Mouse (Mus musculus): ENCODE results near the gene Olfr624. TPM values are rescaled to one million over a fixed set of nuclear protein-coding genes. Genes with fewer than 3 reads are reported as not detected.

The Olfr624 gene
- polyA plus RNA-seq, 2 experiments: 0.03 to 0.06 TPM

- Histone ChIP-seq H3K27me3 (ENCODE audit: control insufficient read depth, insufficient read depth, low read length) (no peaks in the 10 kb centered on the region), H3K4me3 (replicated peaks; ENCODE audit: low read length) (no peak within 1 kb of the TSS), H3K9ac (ENCODE audit: low read depth, low read length, severe bottlenecking) (no peak within 1 kb of the TSS), H3K4me2 (replicated peaks; ENCODE audit: low read depth, low read length, severe bottlenecking) (no peak within 1 kb of the TSS), H3K27ac (replicated peaks; ENCODE audit: low read depth, low read length) (no peak within 1 kb of the TSS), H3K9me3 (ENCODE audit: control insufficient read depth, low read length) (no peaks in the 10 kb centered on the region), H3K4me1 (ENCODE audit: control insufficient read depth, insufficient read depth, low read length) (no peaks in the 10 kb centered on the region), H3K36me3 (ENCODE audit: control insufficient read depth, insufficient read depth, low read length) (no peaks in the 10 kb centered on the region)
- no peak for DNase-seq (ENCODE audit: low spot score)
- ATAC-seq (ENCODE audit: low FRiP score, low read depth): no peak
- no peak for TF ChIP-seq POLR2A (IDR thresholded peaks at IDR 0.05; ENCODE audit: borderline replicate concordance, extremely low read depth, insufficient read depth, insufficient read length)
These were observed 7.4 kb downstream of the Olfr624 start, which contains the start of gene Olfr623 for GRCm38 (mm10) chr7:103663598-103663997. Gene Olfr623 (minus strand): TSS chr7:103663698.

- no peaks in the 10 kb centered on the region for H3K9me3 ChIP-seq (ENCODE audit: control insufficient read depth, low read length)
- no peak overlapping the region for H3K4me2 ChIP-seq (replicated peaks; ENCODE audit: low read depth, low read length, severe bottlenecking)
- H3K36me3 ChIP-seq (ENCODE audit: control insufficient read depth, insufficient read depth, low read length): no peaks in the 10 kb centered on the region
- no peak for TF ChIP-seq POLR2A (IDR thresholded peaks at IDR 0.05; ENCODE audit: borderline replicate concordance, extremely low read depth, insufficient read depth, insufficient read length)
- no peak overlapping the region for H3K9ac ChIP-seq (ENCODE audit: low read depth, low read length, severe bottlenecking)
- H3K4me3 ChIP-seq (replicated peaks; ENCODE audit: low read length): no peak overlapping the region
- WGBS: 74% methylated on average over 4 of the region's 4 CpGs
- H3K27ac ChIP-seq (replicated peaks; ENCODE audit: low read depth, low read length): no peak overlapping the region
- ATAC-seq (ENCODE audit: low FRiP score, low read depth) (no peak), DNase-seq (ENCODE audit: low spot score) (no peak)
- no peaks in the 10 kb centered on the region for H3K4me1 ChIP-seq (ENCODE audit: control insufficient read depth, insufficient read depth, low read length)
- H3K27me3 ChIP-seq (ENCODE audit: control insufficient read depth, insufficient read depth, low read length): no peaks in the 10 kb centered on the region
These were observed 26.9 kb downstream of the Olfr624 start for GRCm38 (mm10) chr7:103644070-103644469.

GRCm38 (mm10) chr7:103642602-103643001, 28.4 kb downstream of the Olfr624 start, which contains the start of gene Olfr622:
Gene Olfr622 (minus strand): TSS chr7:103642702.
- DNase-seq (ENCODE audit: low spot score): no peak
- H3K9ac ChIP-seq (ENCODE audit: low read depth, low read length, severe bottlenecking): no peak within 1 kb of the TSS
- H3K27me3 ChIP-seq (ENCODE audit: control insufficient read depth, insufficient read depth, low read length): no peaks in the 10 kb centered on the region
- no peak within 1 kb of the TSS for H3K27ac ChIP-seq (replicated peaks; ENCODE audit: low read depth, low read length)
- no peaks in the 10 kb centered on the region for H3K9me3 ChIP-seq (ENCODE audit: control insufficient read depth, low read length)
- no peak within 1 kb of the TSS for H3K4me3 ChIP-seq (replicated peaks; ENCODE audit: low read length)
- ATAC-seq (ENCODE audit: low FRiP score, low read depth): no peak
- H3K4me2 ChIP-seq (replicated peaks; ENCODE audit: low read depth, low read length, severe bottlenecking): no peak within 1 kb of the TSS
- no peak for TF ChIP-seq POLR2A (IDR thresholded peaks at IDR 0.05; ENCODE audit: borderline replicate concordance, extremely low read depth, insufficient read depth, insufficient read length)
- no peaks in the 10 kb centered on the region for H3K36me3 ChIP-seq (ENCODE audit: control insufficient read depth, insufficient read depth, low read length)
- H3K4me1 ChIP-seq (ENCODE audit: control insufficient read depth, insufficient read depth, low read length): no peaks in the 10 kb centered on the region
- WGBS: 78% methylated on average over 1 of the region's 1 CpGs

GRCm38 (mm10) chr7:103636795-103637194, 34.2 kb downstream of the Olfr624 start:
- ATAC-seq (ENCODE audit: low FRiP score, low read depth): no peak
- H3K27me3 ChIP-seq (ENCODE audit: control insufficient read depth, insufficient read depth, low read length): no peaks in the 10 kb centered on the region
- no peak overlapping the region for H3K9ac ChIP-seq (ENCODE audit: low read depth, low read length, severe bottlenecking)
- H3K27ac ChIP-seq (replicated peaks; ENCODE audit: low read depth, low read length): no peak overlapping the region
- H3K4me3 ChIP-seq (replicated peaks; ENCODE audit: low read length): no peak overlapping the region
- H3K36me3 ChIP-seq (ENCODE audit: control insufficient read depth, insufficient read depth, low read length): no peaks in the 10 kb centered on the region
- no peaks in the 10 kb centered on the region for H3K4me1 ChIP-seq (ENCODE audit: control insufficient read depth, insufficient read depth, low read length)
- TF ChIP-seq POLR2A (IDR thresholded peaks at IDR 0.05; ENCODE audit: borderline replicate concordance, extremely low read depth, insufficient read depth, insufficient read length): no peak
- H3K4me2 ChIP-seq (replicated peaks; ENCODE audit: low read depth, low read length, severe bottlenecking): no peak overlapping the region
- H3K9me3 ChIP-seq (ENCODE audit: control insufficient read depth, low read length): no peaks in the 10 kb centered on the region
- DNase-seq (ENCODE audit: low spot score): no peak

Other genes starting within 250 kb of the Olfr624 start
Only the 30 nearest of the 33 such genes appear.
- gene Olfr606, start 222.1 kb downstream of the Olfr624 start, polyA plus RNA-seq (2012; rRNA removed): not detected in 2 replicates
- gene Olfr606, start 222.1 kb downstream of the Olfr624 start, polyA plus RNA-seq (2014; fragmentation: Nextera tagmentation; extraction: Ambion mirVana): not detected in 2 replicates
- not detected in 2 replicates for gene Olfr607, start 207.0 kb downstream of the Olfr624 start, polyA plus RNA-seq (2012; rRNA removed)
- not detected in 2 replicates for gene Olfr607, start 207.0 kb downstream of the Olfr624 start, polyA plus RNA-seq (2014; fragmentation: Nextera tagmentation; extraction: Ambion mirVana)
- not detected in 2 replicates for gene Olfr608, start 201.3 kb downstream of the Olfr624 start, polyA plus RNA-seq (2012; rRNA removed)
- not detected in 2 replicates for gene Olfr608, start 201.3 kb downstream of the Olfr624 start, polyA plus RNA-seq (2014; fragmentation: Nextera tagmentation; extraction: Ambion mirVana)
- gene Olfr609, start 173.1 kb downstream of the Olfr624 start, polyA plus RNA-seq (2012; rRNA removed): not detected in 2 replicates
- not detected in 2 replicates for gene Olfr609, start 173.1 kb downstream of the Olfr624 start, polyA plus RNA-seq (2014; fragmentation: Nextera tagmentation; extraction: Ambion mirVana)
- gene Olfr610, start 159.1 kb downstream of the Olfr624 start, polyA plus RNA-seq (2012; rRNA removed): not detected in 2 replicates
- gene Olfr610, start 159.1 kb downstream of the Olfr624 start, polyA plus RNA-seq (2014; fragmentation: Nextera tagmentation; extraction: Ambion mirVana): not detected in 2 replicates
- gene Olfr611, start 150.3 kb downstream of the Olfr624 start, polyA plus RNA-seq (2012; rRNA removed): not detected in 2 replicates
- gene Olfr611, start 150.3 kb downstream of the Olfr624 start, polyA plus RNA-seq (2014; fragmentation: Nextera tagmentation; extraction: Ambion mirVana): not detected in 2 replicates
- not detected in 2 replicates for gene Olfr612, start 128.5 kb downstream of the Olfr624 start, polyA plus RNA-seq (2012; rRNA removed)
- not detected in 2 replicates for gene Olfr612, start 128.5 kb downstream of the Olfr624 start, polyA plus RNA-seq (2014; fragmentation: Nextera tagmentation; extraction: Ambion mirVana)
- not detected in 2 replicates for gene Olfr613, start 123.1 kb downstream of the Olfr624 start, polyA plus RNA-seq (2012; rRNA removed)
- gene Olfr613, start 123.1 kb downstream of the Olfr624 start, polyA plus RNA-seq (2014; fragmentation: Nextera tagmentation; extraction: Ambion mirVana): not detected in 2 replicates
- gene Olfr615, start 115.1 kb downstream of the Olfr624 start, polyA plus RNA-seq (2012; rRNA removed): not detected in 2 replicates
- gene Olfr615, start 115.1 kb downstream of the Olfr624 start, polyA plus RNA-seq (2014; fragmentation: Nextera tagmentation; extraction: Ambion mirVana): not detected in 2 replicates
- not detected in 2 replicates for gene Olfr616, start 102.0 kb downstream of the Olfr624 start, polyA plus RNA-seq (2012; rRNA removed)
- not detected in 2 replicates for gene Olfr616, start 102.0 kb downstream of the Olfr624 start, polyA plus RNA-seq (2014; fragmentation: Nextera tagmentation; extraction: Ambion mirVana)
- not detected in 2 replicates for gene Olfr617, start 98.1 kb downstream of the Olfr624 start, polyA plus RNA-seq (2012; rRNA removed)
- not detected in 2 replicates for gene Olfr617, start 98.1 kb downstream of the Olfr624 start, polyA plus RNA-seq (2014; fragmentation: Nextera tagmentation; extraction: Ambion mirVana)
- gene Olfr618, start 81.1 kb downstream of the Olfr624 start, polyA plus RNA-seq (2012; rRNA removed): not detected in 2 replicates
- gene Olfr618, start 81.1 kb downstream of the Olfr624 start, polyA plus RNA-seq (2014; fragmentation: Nextera tagmentation; extraction: Ambion mirVana): not detected in 2 replicates
- not detected in 2 replicates for gene Olfr619, start 70.6 kb downstream of the Olfr624 start, polyA plus RNA-seq (2012; rRNA removed)
- gene Olfr619, start 70.6 kb downstream of the Olfr624 start, polyA plus RNA-seq (2014; fragmentation: Nextera tagmentation; extraction: Ambion mirVana): not detected in 2 replicates
- not detected in 2 replicates for gene Olfr620, start 58.7 kb downstream of the Olfr624 start, polyA plus RNA-seq (2012; rRNA removed)
- not detected in 2 replicates for gene Olfr620, start 58.7 kb downstream of the Olfr624 start, polyA plus RNA-seq (2014; fragmentation: Nextera tagmentation; extraction: Ambion mirVana)
- not detected in 2 replicates for gene Olfr622, start 28.5 kb downstream of the Olfr624 start, polyA plus RNA-seq (2012; rRNA removed)
- not detected in 2 replicates for gene Olfr622, start 28.5 kb downstream of the Olfr624 start, polyA plus RNA-seq (2014; fragmentation: Nextera tagmentation; extraction: Ambion mirVana)
- gene Olfr623, start 7.5 kb downstream of the Olfr624 start, polyA plus RNA-seq (2012; rRNA removed): not detected in 2 replicates
- gene Olfr623, start 7.5 kb downstream of the Olfr624 start, polyA plus RNA-seq (2014; fragmentation: Nextera tagmentation; extraction: Ambion mirVana): not detected in 2 replicates
- gene Olfr625-ps1, start 11.5 kb upstream of the Olfr624 start, polyA plus RNA-seq (2012; rRNA removed): not detected in 2 replicates
- gene Olfr625-ps1, start 11.5 kb upstream of the Olfr624 start, polyA plus RNA-seq (2014; fragmentation: Nextera tagmentation; extraction: Ambion mirVana): not detected in 2 replicates
- gene Olfr243, start 43.5 kb upstream of the Olfr624 start, polyA plus RNA-seq (2012; rRNA removed): not detected in 2 replicates
- not detected in 2 replicates for gene Olfr243, start 43.5 kb upstream of the Olfr624 start, polyA plus RNA-seq (2014; fragmentation: Nextera tagmentation; extraction: Ambion mirVana)
- not detected in 2 replicates for gene Olfr628, start 59.2 kb upstream of the Olfr624 start, polyA plus RNA-seq (2012; rRNA removed)
- not detected in 2 replicates for gene Olfr628, start 59.2 kb upstream of the Olfr624 start, polyA plus RNA-seq (2014; fragmentation: Nextera tagmentation; extraction: Ambion mirVana)
- not detected in 2 replicates for gene Olfr629, start 73.8 kb upstream of the Olfr624 start, polyA plus RNA-seq (2012; rRNA removed)
- not detected in 2 replicates for gene Olfr629, start 73.8 kb upstream of the Olfr624 start, polyA plus RNA-seq (2014; fragmentation: Nextera tagmentation; extraction: Ambion mirVana)
- not detected in 2 replicates for gene Olfr630, start 86.1 kb upstream of the Olfr624 start, polyA plus RNA-seq (2012; rRNA removed)
- not detected in 2 replicates for gene Olfr630, start 86.1 kb upstream of the Olfr624 start, polyA plus RNA-seq (2014; fragmentation: Nextera tagmentation; extraction: Ambion mirVana)
- gene Olfr69, start 100.4 kb upstream of the Olfr624 start, polyA plus RNA-seq (2012; rRNA removed): not detected in 2 replicates
- gene Olfr69, start 100.4 kb upstream of the Olfr624 start, polyA plus RNA-seq (2014; fragmentation: Nextera tagmentation; extraction: Ambion mirVana): not detected in 2 replicates
- gene Olfr68, start 108.5 kb upstream of the Olfr624 start, polyA plus RNA-seq (2012; rRNA removed): not detected in 2 replicates
- not detected in 2 replicates for gene Olfr68, start 108.5 kb upstream of the Olfr624 start, polyA plus RNA-seq (2014; fragmentation: Nextera tagmentation; extraction: Ambion mirVana)
- gene Olfr67, start 120.6 kb upstream of the Olfr624 start, polyA plus RNA-seq (2012; rRNA removed): 0.03 TPM in 1 of 2 replicates, not detected in the other
- not detected in 2 replicates for gene Olfr67, start 120.6 kb upstream of the Olfr624 start, polyA plus RNA-seq (2014; fragmentation: Nextera tagmentation; extraction: Ambion mirVana)
- gene Hbb-bt, start 142.8 kb upstream of the Olfr624 start, polyA plus RNA-seq (2012; rRNA removed): 2,382 and 2,478 TPM in 2 replicates
- gene Hbb-bt, start 142.8 kb upstream of the Olfr624 start, polyA plus RNA-seq (2014; fragmentation: Nextera tagmentation; extraction: Ambion mirVana): 2,610 and 4,062 TPM in 2 replicates
- 9,008 and 9,822 TPM in 2 replicates for gene Hbb-bs, start 156.9 kb upstream of the Olfr624 start, polyA plus RNA-seq (2012; rRNA removed)
- 6,131 and 9,529 TPM in 2 replicates for gene Hbb-bs, start 156.9 kb upstream of the Olfr624 start, polyA plus RNA-seq (2014; fragmentation: Nextera tagmentation; extraction: Ambion mirVana)
- not detected in 2 replicates for gene Hbb-bh2, start 169.3 kb upstream of the Olfr624 start, polyA plus RNA-seq (2012; rRNA removed)
- gene Hbb-bh2, start 169.3 kb upstream of the Olfr624 start, polyA plus RNA-seq (2014; fragmentation: Nextera tagmentation; extraction: Ambion mirVana): not detected in 2 replicates
- 12.0 and 13.3 TPM in 2 replicates for gene Hbb-bh1, start 172.0 kb upstream of the Olfr624 start, polyA plus RNA-seq (2012; rRNA removed)
- 8.0 and 8.4 TPM in 2 replicates for gene Hbb-bh1, start 172.0 kb upstream of the Olfr624 start, polyA plus RNA-seq (2014; fragmentation: Nextera tagmentation; extraction: Ambion mirVana)
- gene Hbb-y, start 182.0 kb upstream of the Olfr624 start, polyA plus RNA-seq (2012; rRNA removed): 702 and 799 TPM in 2 replicates
- gene Hbb-y, start 182.0 kb upstream of the Olfr624 start, polyA plus RNA-seq (2014; fragmentation: Nextera tagmentation; extraction: Ambion mirVana): 1,395 and 1,439 TPM in 2 replicates
- not detected in 2 replicates for gene Olfr66, start 215.1 kb upstream of the Olfr624 start, polyA plus RNA-seq (2012; rRNA removed)
- not detected in 2 replicates for gene Olfr66, start 215.1 kb upstream of the Olfr624 start, polyA plus RNA-seq (2014; fragmentation: Nextera tagmentation; extraction: Ambion mirVana)